Mouse (Mus musculus) frontal cortex, adult 2 months (tissue): Measurements from ENCODE around the gene Sdf4. TPM values are rescaled to one million over a fixed set of nuclear protein-coding genes. Genes with fewer than 3 reads are reported as not detected.

Experiments
- DNase-seq, 2 experiments: peaks; one replicate each; pipeline ENCODE4 v3.0.0; 2022; ENCODE audit warnings: low spot score in 1 of 2; ENCODE audit errors: extremely low spot score in 1 of 2
- polyA plus RNA-seq: library from polyadenylated mRNA; depleted of rRNA; stranded (reverse); fragments of >200 nt; gene quantifications from 2 replicates; pipeline ENCODE4 v1.2.3, GENCODE M21; 2012; rRNA removed

Gene Sdf4
- 123 and 128 TPM in 2 replicates for polyA plus RNA-seq

DNA sequence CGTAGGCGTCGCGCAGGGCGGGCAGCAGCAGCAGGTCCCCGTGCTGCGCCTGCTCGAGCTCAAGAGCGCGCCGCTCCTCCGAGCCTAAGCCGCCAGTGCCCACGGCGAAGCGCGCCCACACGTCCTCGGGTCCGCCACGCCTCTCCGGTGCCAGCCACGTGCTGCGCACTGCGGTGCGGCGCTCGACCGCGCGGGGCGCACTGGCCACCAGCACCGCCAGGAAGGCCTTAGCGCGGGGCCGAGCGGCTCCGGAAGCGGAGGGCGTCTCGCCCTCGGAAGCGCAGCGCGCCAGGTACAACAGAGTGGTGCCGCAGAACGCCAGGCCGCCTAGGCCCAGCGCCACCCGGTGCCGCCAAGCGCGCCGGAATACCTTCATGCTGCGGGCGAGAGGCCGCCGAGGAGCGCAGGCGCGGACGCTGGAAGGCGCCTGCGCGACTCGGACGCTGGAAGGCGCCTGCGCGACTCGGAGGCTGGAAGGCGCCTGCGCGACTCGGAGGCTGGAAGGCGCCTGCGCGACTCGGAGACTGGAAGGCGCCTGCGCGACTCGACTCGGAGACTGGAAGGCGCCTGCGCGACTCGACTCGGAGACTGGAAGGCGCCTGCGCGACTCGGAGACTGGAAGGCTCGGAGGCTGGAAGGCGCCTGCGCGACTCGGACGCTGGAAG, at the start of gene Sdf4, which contains the start of gene B3galt6:
TSS of gene Sdf4 (plus strand) at position 632 of the 665 bp plus-strand sequence.
TSS of gene B3galt6 (minus strand) at position 409 of the 665 bp plus-strand sequence.
- DNase-seq: peak; percentile 51 to 84

DNA sequence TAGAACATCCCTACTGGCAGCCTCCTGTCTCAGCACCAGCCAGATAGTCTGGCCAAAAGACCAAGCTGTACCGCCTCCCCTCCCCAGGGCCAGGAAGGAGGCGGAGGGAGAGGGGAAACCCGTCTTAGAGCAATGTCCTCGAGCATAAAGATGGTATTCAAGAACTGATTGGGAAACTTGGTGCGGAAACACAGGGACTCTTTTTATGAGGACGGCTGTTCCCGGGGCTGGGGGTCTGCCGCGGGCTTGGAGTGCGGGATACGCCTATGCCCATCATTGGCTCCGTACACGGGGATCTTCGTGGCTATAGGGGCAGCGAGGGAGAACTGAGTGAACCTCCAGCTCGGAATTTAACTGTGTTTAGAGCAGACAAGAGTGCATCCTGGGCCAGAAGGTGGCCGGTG, 49.6 kb upstream of the Sdf4 start:
- DNase-seq: peak in 1 of 2 experiments; percentile 39

DNA sequence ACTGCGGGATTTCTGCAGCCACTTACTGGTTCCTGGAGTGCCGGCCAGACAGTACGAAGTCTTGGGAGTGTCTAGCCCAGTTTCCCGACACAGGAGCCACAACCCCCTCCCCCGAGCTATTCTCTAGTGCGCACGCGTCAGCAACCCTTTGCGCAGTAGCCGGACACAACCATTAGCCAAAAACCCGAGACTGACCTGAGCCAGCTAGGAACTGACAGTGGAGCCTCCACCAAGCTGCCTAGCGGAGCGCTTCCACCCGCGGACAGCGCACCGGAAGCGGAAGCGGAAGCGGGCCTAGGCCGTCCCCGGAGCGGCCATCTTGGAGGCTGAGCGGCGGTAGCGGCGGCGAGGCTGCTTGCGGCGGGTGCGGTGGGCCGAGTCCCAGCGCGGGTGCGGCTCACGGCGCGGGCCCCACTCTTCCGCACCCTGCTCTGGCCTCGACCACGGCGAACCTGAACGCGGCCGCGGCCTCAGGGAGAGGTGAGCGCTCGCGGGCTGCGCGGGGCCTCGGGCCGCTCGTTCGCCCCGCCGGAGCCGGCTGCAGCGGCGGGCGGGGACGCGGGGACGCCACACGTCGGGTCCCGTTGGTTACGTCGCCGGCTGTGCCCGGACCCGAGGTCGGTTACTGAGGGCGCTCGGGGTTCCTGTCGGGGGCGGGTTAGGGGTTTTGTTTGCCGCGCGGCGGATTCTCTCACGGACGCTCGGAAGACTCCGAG, 49.0 kb upstream of the Sdf4 start, which contains the start of gene Ube2j2:
TSS of gene Ube2j2 (plus strand) at position 298 of the 716 bp plus-strand sequence.
- peak; percentile 89 to 98 for DNase-seq

DNA sequence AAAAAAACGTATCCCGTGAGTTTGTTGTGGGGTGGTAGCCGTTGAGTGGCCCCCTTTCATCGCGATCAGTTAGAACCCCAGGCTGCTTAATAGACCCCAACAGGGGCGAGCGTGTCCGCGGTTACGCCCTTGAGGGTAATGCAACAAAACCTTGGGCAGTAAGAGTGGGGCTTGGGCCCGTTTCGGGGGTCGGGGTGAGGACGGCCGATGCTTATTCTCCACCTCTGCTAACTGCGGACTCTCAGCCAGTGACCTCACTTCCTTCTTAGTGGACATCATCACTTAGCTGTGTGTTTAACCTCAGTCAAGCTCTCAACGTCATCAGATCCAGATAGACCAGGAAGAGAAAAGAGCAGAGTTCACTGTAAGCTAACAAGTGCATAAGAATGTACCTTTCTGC, 48.4 kb upstream of the Sdf4 start:
- no peak for DNase-seq

DNA sequence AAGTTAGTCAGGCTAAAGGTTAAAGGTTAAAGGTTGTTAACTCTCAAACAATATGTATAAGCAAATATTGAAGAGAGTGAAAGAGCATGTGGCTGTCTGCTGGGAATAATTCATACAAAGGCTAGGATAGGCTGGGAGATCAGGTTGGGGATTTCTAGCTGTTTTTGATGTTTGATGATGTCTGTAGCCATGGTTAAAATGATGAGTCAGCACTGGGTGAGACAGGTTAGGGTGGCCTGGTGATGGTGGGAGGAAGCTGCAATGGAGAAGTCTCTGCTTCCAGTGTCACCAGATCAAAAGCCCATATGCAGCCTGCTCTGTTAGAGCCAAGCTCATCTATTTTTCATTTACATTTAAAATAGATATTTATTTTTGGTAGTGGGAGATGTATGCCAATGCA, 45.6 kb upstream of the Sdf4 start:
- DNase-seq: no peak

DNA sequence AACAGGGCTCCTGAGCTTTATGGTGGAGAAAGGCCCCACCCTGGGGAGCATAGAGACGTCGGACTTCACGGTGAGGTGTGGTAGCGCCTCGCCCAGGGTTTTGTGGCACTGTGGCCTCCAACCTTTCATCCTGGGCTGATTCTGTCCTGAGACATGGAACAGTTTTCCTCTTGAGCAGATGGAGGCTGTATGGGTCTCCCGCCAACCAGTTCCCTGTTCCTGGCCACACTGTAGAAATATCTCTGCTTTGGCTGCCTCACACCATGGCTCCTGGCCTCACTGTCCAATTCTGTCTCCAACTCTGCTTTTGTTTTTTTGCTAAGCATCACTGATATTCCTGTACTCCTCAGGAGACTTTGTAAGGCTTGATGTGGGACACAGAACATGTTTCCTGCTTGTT, 37.2 kb upstream of the Sdf4 start:
- no peak for DNase-seq

DNA sequence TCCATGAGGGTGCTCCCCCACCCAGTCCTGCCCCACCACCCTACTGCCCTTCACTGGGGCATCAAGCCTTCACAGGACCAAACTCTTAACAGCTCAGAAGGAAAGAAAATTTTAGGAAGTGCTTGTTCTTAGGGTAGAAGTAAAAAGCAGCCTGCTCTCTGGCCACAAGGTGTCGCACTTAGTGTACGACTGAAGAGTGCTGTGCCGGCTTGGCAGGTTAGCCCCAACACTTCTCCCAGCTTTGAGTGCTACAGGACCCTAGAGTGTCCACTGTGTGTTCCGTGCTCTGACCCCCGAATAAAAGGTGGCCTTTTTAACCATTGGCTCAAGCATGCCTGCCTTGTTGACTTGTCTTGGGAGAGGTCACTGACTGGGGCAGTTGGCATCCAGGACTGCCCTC, 33.4 kb upstream of the Sdf4 start:
- DNase-seq: peak in 1 of 2 experiments; percentile 79

DNA sequence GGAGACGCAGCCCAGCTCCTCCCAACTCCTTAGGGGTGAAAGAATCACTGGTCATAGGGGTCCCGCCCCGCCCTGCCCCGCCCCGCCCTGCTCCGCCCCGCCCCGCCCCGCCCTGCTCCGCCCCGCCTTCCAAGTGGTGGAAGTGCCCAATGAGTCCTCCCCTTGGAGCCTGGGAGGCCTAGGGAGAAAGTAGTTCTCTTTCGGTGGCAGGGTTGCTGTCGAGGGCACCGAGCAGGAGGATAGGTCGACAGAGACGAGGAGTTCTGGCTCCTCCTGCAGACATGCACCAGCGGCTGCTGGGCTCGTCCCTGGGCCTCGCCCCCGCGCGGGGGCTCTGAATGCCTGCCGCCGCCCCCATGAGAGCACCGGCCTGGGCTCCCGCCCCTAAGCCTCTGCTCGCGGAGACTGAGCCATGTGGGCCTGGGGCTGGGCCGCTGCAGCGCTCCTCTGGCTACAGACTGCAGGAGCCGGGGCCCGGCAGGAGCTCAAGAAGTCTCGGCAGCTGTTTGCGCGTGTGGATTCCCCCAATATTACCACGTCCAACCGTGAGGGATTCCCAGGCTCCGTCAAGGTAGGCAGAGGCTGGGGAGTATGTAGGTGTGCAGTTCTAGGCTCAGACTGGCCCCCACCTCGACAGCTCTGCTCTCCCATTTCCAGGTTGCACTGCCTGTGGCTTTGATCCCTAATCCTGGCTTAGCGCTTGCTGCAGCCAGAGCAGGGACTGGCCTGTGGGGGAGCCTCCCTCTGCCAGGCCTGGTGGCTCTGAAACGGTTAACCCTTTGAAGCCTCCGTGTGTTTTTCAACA, 30.3 kb upstream of the Sdf4 start, which contains the start of gene C1qtnf12:
TSS of gene C1qtnf12 (plus strand) at position 152 of the 805 bp plus-strand sequence.
- DNase-seq: peak in 1 of 2 experiments; percentile 51

DNA sequence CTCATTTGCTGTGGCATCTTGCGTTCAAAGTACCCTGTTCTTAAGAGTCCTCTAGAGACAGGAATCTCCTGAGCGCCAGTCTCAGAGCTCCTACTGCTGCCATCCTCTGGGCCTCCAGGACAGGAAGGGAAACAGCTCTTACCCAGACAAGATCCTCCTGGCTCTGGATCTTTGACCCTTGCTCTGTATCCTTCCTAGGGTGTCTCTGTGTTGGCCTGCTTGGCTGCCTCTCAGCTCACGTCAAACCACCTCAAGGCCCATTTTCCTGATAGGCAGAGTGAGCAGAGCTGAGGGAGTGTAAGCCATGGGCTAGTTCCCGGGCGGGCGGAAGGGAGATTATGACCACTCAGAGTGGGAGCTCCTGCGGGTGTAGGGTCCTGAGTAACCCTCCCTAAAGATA, 29.6 kb upstream of the Sdf4 start:
- DNase-seq: no peak

DNA sequence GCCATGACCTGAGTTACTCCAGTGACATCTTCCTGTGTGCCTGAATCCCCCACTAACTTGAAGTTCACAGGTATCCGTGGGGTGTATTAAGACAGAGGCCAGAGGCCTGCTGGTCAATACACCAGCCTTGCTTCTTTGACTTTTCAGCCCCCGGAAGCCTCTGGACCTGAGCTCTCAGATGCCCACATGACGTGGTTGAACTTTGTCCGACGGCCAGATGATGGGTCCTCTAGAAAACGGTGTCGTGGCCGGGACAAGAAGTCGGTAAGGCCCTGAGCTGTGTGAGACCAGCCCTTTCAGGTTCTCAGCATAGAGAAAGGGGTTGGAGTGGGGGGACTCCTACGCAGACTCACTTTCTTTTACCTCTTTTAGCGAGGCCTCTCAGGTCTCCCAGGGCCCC, 28.3 kb upstream of the Sdf4 start:
- DNase-seq: no peak

DNA sequence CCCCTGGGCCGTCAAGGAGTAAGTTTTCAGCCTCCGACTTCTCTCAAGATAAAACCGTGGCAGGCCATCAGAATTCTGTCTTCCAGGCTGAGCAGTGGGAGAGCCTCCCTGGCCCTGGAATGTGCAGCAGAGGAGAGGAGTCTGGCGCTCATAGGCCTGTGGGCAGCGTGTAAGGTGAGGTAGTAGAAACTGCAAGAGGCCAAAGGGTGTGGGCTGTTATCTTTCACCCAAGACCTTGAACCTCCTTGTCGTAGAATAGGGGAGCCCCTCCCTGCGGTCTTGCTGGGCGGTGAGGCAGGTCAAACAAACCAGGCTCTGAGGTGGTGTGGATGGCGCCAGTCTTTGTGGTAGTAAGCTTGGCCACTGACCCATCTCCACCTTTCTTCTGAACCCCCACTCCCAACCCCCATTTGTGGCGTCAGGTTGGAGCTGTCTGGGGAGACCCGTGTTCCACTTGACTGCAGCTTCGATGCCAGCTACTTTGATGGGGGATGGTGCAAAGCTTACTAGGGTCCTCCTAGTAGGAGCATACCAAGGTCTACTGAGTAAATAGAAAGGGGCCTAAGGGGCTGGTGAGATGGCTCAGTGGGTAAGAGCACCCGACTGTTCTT, 23.5 kb upstream of the Sdf4 start:
- no peak for DNase-seq

DNA sequence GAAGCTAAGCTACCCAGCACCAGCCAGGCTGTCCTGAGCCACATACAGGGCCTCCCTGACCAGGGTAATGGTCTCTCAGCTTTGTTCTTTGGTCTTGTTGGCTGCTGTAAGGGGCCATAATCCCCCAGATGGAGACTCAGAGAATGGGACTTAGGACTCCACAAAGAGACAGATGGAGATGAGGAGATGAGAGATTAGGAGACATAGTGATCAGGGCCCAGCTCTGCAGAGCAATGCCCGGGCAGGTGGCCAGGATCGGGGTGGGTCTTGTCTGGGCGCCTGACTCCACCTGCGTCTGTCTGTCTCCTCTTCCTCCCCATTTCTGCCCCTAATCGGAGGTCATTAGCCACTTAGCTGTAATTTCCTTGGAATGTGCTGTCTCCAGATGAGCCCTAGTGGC, 22.4 kb upstream of the Sdf4 start:
- DNase-seq: no peak

DNA sequence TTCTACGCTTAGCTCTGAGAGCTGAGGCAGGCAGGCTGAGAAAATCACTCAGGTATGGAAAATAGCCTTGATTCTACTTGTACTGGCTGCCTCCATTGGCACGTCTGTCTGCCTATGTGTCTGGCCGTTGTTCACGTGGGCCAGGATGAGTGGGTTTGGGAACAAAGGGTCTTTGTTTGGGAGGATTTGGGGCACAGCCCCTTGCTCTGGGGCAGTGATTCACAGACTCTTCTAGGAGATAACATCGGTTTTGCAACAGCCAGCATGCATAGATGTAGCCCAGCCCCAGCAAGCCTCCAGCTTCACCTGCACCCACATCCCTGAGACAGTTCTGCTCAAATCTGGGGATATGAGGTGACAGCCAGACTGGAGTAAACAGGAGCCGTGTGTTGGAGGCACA, 20.0 kb upstream of the Sdf4 start:
- DNase-seq: no peak

DNA sequence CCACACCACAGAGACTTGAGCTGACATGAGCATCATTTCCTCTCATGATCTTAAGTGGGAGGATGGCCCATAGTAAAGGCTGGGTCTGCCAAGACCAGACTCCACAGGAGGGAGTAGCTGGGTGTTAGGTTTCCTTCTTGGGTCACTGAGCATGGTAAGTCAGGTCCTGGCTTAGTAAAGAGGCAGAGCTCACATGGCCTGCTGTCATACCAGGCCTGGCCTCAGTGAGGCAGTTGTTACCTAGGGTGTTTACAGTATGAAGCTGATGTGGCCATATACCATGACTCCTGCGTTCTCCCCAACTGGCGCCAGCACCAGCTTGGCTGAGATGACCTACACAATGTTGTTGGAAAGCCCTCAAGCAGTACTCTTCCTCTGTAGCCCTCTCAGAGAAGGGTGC, 19.4 kb upstream of the Sdf4 start:
- no peak for DNase-seq

DNA sequence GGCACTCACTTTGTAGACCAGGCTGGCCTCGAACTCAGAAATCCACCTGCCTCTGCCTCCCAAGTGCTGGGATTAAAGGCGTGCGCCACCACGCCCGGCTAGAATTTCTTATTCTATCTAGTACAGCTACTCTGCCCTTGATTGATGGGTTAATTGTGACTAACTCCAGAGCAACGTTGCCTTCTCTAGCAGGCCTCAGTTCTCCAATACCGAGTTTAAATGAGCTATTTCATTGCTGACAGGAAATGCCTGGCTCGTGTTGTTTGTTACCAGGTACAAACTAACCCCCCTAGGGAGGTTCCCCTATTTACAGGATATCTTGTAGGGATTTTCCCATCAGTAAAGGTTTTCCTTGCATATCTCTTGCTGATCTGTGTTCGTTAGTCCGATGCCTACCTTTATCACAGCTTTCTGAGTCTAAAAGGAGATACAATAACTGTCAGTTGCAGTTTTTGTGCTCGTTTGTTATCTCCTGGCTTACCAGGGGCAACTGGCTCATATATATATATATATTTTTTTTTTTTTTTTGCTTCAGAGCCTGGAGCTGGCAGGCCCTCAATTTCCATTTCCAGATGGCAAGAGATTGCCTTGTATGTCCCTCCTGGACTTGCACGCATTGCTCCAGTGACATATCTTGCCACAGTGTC, 11.1 kb upstream of the Sdf4 start:
- DNase-seq: no peak

DNA sequence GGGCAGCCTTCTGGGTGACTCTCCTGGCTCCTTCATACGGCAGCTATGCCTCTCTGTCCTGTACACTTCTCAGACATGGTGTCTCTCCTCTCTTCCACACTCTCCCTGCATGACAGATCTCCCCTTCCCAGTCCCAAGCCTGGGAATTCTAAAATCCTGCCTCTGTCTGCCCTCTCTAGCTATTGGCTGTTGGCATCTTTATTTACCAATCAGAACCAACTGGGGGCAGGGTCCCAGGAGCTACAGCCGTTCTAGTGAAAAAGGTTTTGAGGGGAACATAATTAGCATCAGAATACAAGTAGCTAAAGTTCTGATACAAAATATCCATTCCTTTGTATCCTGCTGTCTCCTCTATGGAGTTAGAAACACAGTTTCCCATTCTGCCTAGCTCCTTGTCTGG, 8.9 kb upstream of the Sdf4 start:
- no peak for DNase-seq

DNA sequence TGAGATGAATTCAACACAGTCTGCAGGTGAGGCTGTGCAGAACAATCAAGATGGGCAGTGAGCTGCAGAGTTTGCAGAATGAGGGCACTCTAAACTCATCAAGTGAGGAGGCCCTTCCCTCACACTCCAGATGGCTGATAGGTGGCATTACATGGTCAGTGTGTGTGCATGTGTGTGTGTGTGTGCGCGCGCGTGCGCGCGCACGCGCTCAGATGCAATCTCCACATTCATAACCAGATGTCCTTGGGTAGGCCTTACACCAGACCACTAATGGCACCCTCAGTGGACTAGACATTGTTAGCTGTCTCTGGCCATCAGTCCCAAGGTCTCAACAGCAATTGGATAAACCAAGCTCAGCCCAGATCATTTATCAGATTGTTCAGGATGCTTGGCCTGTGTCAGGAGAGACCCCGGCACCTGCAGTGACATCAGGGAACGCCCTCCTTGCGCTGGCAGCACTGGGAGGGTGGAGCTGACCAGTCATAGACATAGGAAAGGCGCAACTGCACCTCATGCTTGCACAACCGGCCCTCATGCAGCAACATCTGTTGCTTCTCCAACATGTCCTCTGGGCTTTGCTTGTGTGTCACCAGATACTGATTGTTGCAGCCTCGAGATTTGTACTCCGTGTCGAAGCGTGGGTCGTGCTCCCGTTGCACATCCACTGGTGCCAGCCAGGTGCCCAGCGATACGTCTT, 1.3 kb upstream of the Sdf4 start:
- DNase-seq: no peak

DNA sequence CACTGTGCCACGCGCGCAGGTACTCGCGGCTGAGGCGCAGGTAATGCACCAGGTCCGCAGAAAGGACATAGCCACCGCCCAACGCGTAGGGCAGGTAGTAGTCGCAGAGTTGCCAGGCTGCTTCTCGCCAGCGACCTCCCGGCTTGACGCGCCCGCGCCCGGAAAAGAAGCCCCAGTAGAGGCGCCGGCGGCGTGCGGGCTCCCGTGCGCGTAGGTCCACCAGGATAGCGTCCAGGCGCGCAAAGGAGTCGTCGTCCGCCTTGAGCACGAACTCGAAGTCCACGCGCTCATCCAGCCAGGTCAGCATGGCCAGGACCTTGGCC, 803 bp upstream of the Sdf4 start:
- no peak for DNase-seq

DNA sequence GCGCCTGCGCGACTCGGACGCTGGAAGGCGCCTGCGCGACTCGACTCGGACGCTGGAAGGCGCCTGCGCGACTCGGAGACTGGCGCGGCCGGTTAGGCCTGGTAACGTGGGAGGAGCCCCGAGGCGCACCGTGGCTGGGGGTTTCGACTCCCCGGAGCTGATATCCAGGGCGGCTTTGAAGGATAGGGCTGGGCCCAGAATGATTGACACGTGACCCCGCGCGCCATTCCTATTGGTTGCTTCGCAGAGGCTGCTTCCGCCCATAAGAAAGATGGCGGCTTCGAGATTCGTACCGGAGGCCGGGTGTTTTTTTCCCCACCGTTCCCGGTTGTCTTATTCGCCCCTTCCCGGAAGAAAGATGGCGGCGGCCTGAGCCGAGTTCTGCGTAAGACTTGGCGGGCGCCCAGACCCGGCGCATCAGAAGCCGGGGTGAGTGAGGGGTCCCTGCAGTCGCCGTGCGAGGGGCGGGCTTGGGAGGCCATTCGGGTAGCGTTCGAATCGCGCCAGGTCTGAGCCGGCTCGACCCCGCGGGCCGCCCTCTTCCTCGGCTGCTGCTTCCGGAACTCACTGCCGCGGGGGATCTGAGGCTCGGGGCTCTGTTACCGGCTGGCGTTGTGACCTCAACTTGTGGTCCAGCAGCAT, 355 bp downstream of the Sdf4 start:
- peak; percentile 93 to 98 for DNase-seq
